Mouse (Mus musculus): Measurements from ENCODE around the gene Foxe3. TPM values are rescaled to one million over a fixed set of nuclear protein-coding genes. Genes with fewer than 3 reads are reported as not detected.

Gene Foxe3
- total RNA-seq, 2 experiments from 2014 or later, result not detected

GRCm38 (mm10) chr4:114942583-114942982, 16.8 kb upstream of the Foxe3 start:
- no peak overlapping the region for H3K27ac ChIP-seq
- DNase-seq (ENCODE audit: extremely low spot score in 1 of 2, low spot score in 2 of 2), result no peak
- no peak for TF ChIP-seq CTCF (IDR thresholded peaks at IDR 0.05)
- intact Hi-C loops (cut with DNase I), result no loop called here
- H3K4me3 ChIP-seq, result no peak overlapping the region

GRCm38 (mm10) chr4:114942112-114942511, 16.3 kb upstream of the Foxe3 start:
- H3K4me3 ChIP-seq, result no peak overlapping the region
- H3K27ac ChIP-seq, result no peak overlapping the region
- intact Hi-C loops (cut with DNase I), result no loop called here
- no peak for TF ChIP-seq CTCF (IDR thresholded peaks at IDR 0.05)
- DNase-seq (ENCODE audit: extremely low spot score in 1 of 2, low spot score in 2 of 2), result no peak

- H3K4me3 ChIP-seq, result no peak overlapping the region
- no peak overlapping the region for H3K27ac ChIP-seq
- DNase-seq (ENCODE audit: extremely low spot score in 1 of 2, low spot score in 2 of 2), result no peak
- intact Hi-C loops (cut with DNase I), result no loop called here
- no peak for TF ChIP-seq CTCF (IDR thresholded peaks at IDR 0.05)
Observed at GRCm38 (mm10) chr4:114941311-114941710, 15.5 kb upstream of the Foxe3 start.

GRCm38 (mm10) chr4:114938248-114938647, 12.4 kb upstream of the Foxe3 start:
- intact Hi-C loops (cut with DNase I), result no loop called here
- TF ChIP-seq CTCF (IDR thresholded peaks at IDR 0.05), result no peak
- Histone ChIP-seq H3K27ac (no peak overlapping the region), H3K4me3 (no peak overlapping the region)
- DNase-seq (ENCODE audit: extremely low spot score in 1 of 2, low spot score in 2 of 2), result no peak

- no peak overlapping the region for H3K4me3 ChIP-seq
- TF ChIP-seq CTCF (IDR thresholded peaks at IDR 0.05), result no peak
- H3K27ac ChIP-seq, result no peak overlapping the region
- intact Hi-C loops (cut with DNase I), result no loop called here
- no peak for DNase-seq (ENCODE audit: extremely low spot score in 1 of 2, low spot score in 2 of 2)
Observed at GRCm38 (mm10) chr4:114937459-114938047, 11.7 kb upstream of the Foxe3 start.

DNA sequence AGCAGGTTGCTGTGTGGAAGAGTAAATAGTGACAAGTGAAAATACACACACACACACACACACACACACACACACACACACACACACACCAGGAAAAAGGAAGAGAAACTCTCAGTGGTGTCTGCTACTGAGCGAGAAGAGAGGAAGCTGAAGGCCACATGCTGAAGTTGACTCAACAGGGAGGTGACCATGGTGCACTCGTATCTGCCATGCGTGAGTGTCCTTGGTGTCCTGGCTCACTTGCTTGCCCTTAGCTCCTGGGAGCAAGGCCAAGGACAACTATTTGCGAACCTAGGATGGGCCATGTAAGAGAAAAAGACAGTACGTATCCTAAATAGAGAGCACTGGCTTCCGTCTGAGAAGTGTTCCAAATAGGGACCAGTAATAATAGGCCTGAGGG, 8.4 kb upstream of the Foxe3 start:
- intact Hi-C loops (cut with DNase I), result no loop called here
- DNase-seq (ENCODE audit: extremely low spot score in 1 of 2, low spot score in 2 of 2), result no peak
- no peak overlapping the region for H3K4me3 ChIP-seq
- TF ChIP-seq CTCF (IDR thresholded peaks at IDR 0.05), result no peak
- no peak overlapping the region for H3K27ac ChIP-seq

- H3K27ac ChIP-seq, result no peak overlapping the region
- no peak for TF ChIP-seq CTCF (IDR thresholded peaks at IDR 0.05)
- no peak overlapping the region for H3K4me3 ChIP-seq
- intact Hi-C loops (cut with DNase I), result no loop called here
- DNase-seq (ENCODE audit: extremely low spot score in 1 of 2, low spot score in 2 of 2), result no peak
Observed at GRCm38 (mm10) chr4:114932747-114933146, 6.9 kb upstream of the Foxe3 start.

GRCm38 (mm10) chr4:114929155-114929554, 3.3 kb upstream of the Foxe3 start:
- Histone ChIP-seq H3K4me3 (no peak overlapping the region), H3K27ac (no peak overlapping the region)
- intact Hi-C loops (cut with DNase I), result no loop called here
- no peak for DNase-seq (ENCODE audit: extremely low spot score in 1 of 2, low spot score in 2 of 2)
- no peak for TF ChIP-seq CTCF (IDR thresholded peaks at IDR 0.05)

GRCm38 (mm10) chr4:114924971-114925916, 569 bp downstream of the Foxe3 start:
- intact Hi-C loops (cut with DNase I), result no loop called here
- no peak for TF ChIP-seq CTCF (IDR thresholded peaks at IDR 0.05)
- DNase-seq (ENCODE audit: extremely low spot score in 1 of 2, low spot score in 2 of 2), result no peak
- Histone ChIP-seq H3K4me3 (0 out of 2 replicates have a peak overlapping the region, but pooled peaks have one; percentile 7), H3K27ac (no peak overlapping the region)

GRCm38 (mm10) chr4:114917091-114917490, 8.7 kb downstream of the Foxe3 start:
- no peak for DNase-seq (ENCODE audit: extremely low spot score in 1 of 2, low spot score in 2 of 2)
- Histone ChIP-seq H3K27ac (no peak overlapping the region), H3K4me3 (no peak overlapping the region)
- peak; percentile 55 for TF ChIP-seq CTCF (IDR thresholded peaks at IDR 0.05)
- intact Hi-C loops (cut with DNase I), result loop anchor here (1.0 kb wide), 1 partner anchor 30 kb away; no protein-coding TSS in a partner anchor

GRCm38 (mm10) chr4:114916056-114916455, 9.8 kb downstream of the Foxe3 start:
- intact Hi-C loops (cut with DNase I), result no loop called here
- no peak for TF ChIP-seq CTCF (IDR thresholded peaks at IDR 0.05)
- no peak overlapping the region for H3K4me3 ChIP-seq
- DNase-seq (ENCODE audit: extremely low spot score in 1 of 2, low spot score in 2 of 2), result no peak
- no peak overlapping the region for H3K27ac ChIP-seq

DNA sequence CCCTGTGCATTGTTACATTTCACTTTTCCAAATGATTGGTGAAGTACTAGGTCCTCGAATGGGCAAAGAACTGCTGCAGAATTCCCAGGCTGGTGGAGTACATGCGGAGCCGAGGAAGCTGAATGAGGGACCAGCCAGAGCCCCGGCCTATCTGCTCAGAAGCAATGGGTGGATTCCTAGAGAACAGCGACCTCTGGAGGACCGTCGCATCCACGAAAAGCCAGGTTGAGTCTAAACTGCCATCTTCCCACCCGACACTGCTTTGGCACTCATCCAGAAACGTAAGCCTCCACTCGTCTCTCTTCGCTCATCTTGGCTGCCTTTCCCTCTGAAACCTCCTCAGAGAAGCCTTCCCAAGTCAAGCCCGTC, 12.2 kb downstream of the Foxe3 start:
- peak in 1 of 2 experiments; percentile 26 for DNase-seq (ENCODE audit: extremely low spot score in 1 of 2, low spot score in 2 of 2)
- Histone ChIP-seq H3K27ac (no peak overlapping the region), H3K4me3 (no peak overlapping the region)
- peak; percentile 51 for TF ChIP-seq CTCF (IDR thresholded peaks at IDR 0.05)
- intact Hi-C loops (cut with DNase I), result loop anchor here (5.0 kb wide), 1 partner anchor 246 kb away; no protein-coding TSS in a partner anchor

Data from left cerebral cortex, adult 2 months (tissue).